Comparison of ENCODE assay signal across 22 mouse cellular contexts in genomic region chr15:100779896-100780295, GRCm38 (mm10). TPM values are rescaled to one million over a fixed set of nuclear protein-coding genes. Genes with fewer than 3 reads are reported as not detected.
DNase-seq lines count a peak whose midpoint lies in the region; ATAC-seq and TF ChIP-seq lines count a peak whose summit lies in the region.
"Had no signal": no experiment of that assay in that cellular context is flagged by ENCODE, and none has a peak within 500 bp of the region (broad histone marks: within the 10 kb centered on the region; RNA-seq: fewer than 3 reads in every experiment).

No protein-coding gene starts in this region.

- H3K4me2 ChIP-seq in lung, embryonic 14.5 days: no peak overlapping the region
- H3K4me2 ChIP-seq: forebrain, embryonic 13.5 days; liver, embryonic 12.5 days; midbrain, embryonic 15.5 days had no signal

- peak; percentile 28 to 37 for DNase-seq in kidney, postnatal 4 days
- DNase-seq in kidney, adult 18-20 months: no peak
- DNase-seq in lung, embryonic 14.5 days: peak; percentile 55
- no peak for DNase-seq in lung, postnatal 36 days
- peak; percentile 23 for DNase-seq in urinary bladder, postnatal 14 days (ENCODE audit: low spot score)
- DNase-seq in urinary bladder, postnatal 4 days (ENCODE audit: low spot score in 2 of 2): no peak
- no peak for DNase-seq in Muller cell, postnatal 12 days (ENCODE audit: inconsistent ontology term)
- DNase-seq: cerebellum, adult 8-10 months; gastrocnemius, postnatal 14 days; heart, postnatal 36 days; kidney, postnatal 10 days; left cerebral cortex, postnatal 4 days; lung, adult 2 months had no signal

- no peak for ATAC-seq in lung, embryonic 14.5 days (ENCODE audit: insufficient read depth)
- ATAC-seq: forebrain, embryonic 13.5 days; hindbrain, postnatal 0 days; intestine, postnatal 0 days; liver, embryonic 12.5 days; midbrain, embryonic 15.5 days had no signal

- no peak overlapping the region for H3K4me3 ChIP-seq in lung, embryonic 14.5 days (ENCODE audit: low read depth, low read length)
- H3K4me3 ChIP-seq: erythroblast, embryonic 14.5 days; forebrain, embryonic 13.5 days; heart, adult 2 months; liver, embryonic 12.5 days; midbrain, embryonic 15.5 days; myocyte had no signal

- H3K36me3 ChIP-seq in lung, embryonic 14.5 days (ENCODE audit: insufficient read depth): no peaks in the 10 kb centered on the region
- H3K36me3 ChIP-seq: G1E; liver, embryonic 12.5 days had no signal

- no peaks in the 10 kb centered on the region for H3K4me1 ChIP-seq in lung, embryonic 14.5 days (ENCODE audit: insufficient read depth)
- H3K4me1 ChIP-seq: liver, embryonic 12.5 days; midbrain, embryonic 15.5 days had no signal

- WGBS in lung, embryonic 14.5 days: 33% methylated on average over 10 of the region's 10 CpGs

- peaks cover 2% of the 10 kb centered on the region; the same call in 1 of the 2 replicates for H3K9me3 ChIP-seq in lung, embryonic 14.5 days (ENCODE audit: low read depth, low read length)
- H3K9me3 ChIP-seq: midbrain, embryonic 15.5 days had no signal

- H3K27ac ChIP-seq in lung, embryonic 14.5 days (ENCODE audit: low read depth): no peak overlapping the region
- H3K27ac ChIP-seq: forebrain, embryonic 13.5 days; heart, adult 2 months; hindbrain, postnatal 0 days; liver, embryonic 12.5 days; midbrain, embryonic 15.5 days had no signal

- no peak for TF ChIP-seq CTCF in lung, embryonic 14.5 days (IDR thresholded peaks at IDR 0.05; ENCODE audit: low read depth)

- peaks cover 10% of the 10 kb centered on the region; the same call in 1 of the 2 replicates for H3K27me3 ChIP-seq in lung, embryonic 14.5 days (ENCODE audit: insufficient read depth, low read length)
- H3K27me3 ChIP-seq: forebrain, embryonic 13.5 days; midbrain, embryonic 15.5 days had no signal

- no peak overlapping the region for H3K9ac ChIP-seq in lung, embryonic 14.5 days
- H3K9ac ChIP-seq: forebrain, embryonic 13.5 days; liver, embryonic 12.5 days; midbrain, embryonic 15.5 days had no signal

RNA-seq across cellular contexts. Expression of gene Slc4a8, which starts 18.3 kb away (rescaled TPM):
- polyA plus RNA-seq in lung, embryonic 14.5 days (2014; fragmentation: Nextera tagmentation; extraction: Ambion mirVana): 1.6 and 2.5 TPM in 2 replicates
- polyA plus RNA-seq: G1E had no signal

RNA-seq across cellular contexts. Expression of gene Galnt6, which starts 50.7 kb away (rescaled TPM):
- polyA plus RNA-seq in lung, embryonic 14.5 days (2014; fragmentation: Nextera tagmentation; extraction: Ambion mirVana): 0.07 and 0.25 TPM in 2 replicates

Comparison
In these comparisons a context has a peak if more than half of its experiments do, and no peak if none do; other contexts are left out.
1. DNase-seq: peak in kidney, postnatal 4 days (2 of 2), lung, embryonic 14.5 days (single experiment) and urinary bladder, postnatal 14 days (single experiment); none in kidney, adult 18-20 months (single experiment), lung, postnatal 36 days (single experiment), urinary bladder, postnatal 4 days (0 of 2) and Muller cell, postnatal 12 days (single experiment).